Mouse (Mus musculus) left cerebral cortex, postnatal 25 days (tissue): ENCODE results near the gene Ak4. TPM values are rescaled to one million over a fixed set of nuclear protein-coding genes. Genes with fewer than 3 reads are reported as not detected.
"Not testable (repeated sequence)": the region's sequence is repeated elsewhere in the genome, so short reads cannot be mapped to it uniquely, and the experiment has no call there.

Source experiments
- DNase-seq, 2 experiments: peaks; one replicate each; pipeline ENCODE4 v3.0.0; 2022; ENCODE audit warnings: low spot score in 2 of 2, mixed read lengths in 1 of 2
- intact Hi-C: fragments of 180-260 bp; cut with DNase I; formaldehyde crosslinking; loops from one replicate; pipeline ENCODE4 v1.15.1; 2025
- total RNA-seq, 2 experiments: library from RNA; stranded (reverse); gene quantifications; 2 replicates each; pipeline ENCODE4 v1.2.3; 2021

The Ak4 gene
- 10 to 100 TPM; 31.4 to 50.2 TPM for total RNA-seq

- intact Hi-C loops: no loop called here
- DNase-seq: peak; percentile 68 to 79
These were observed at the start of gene Ak4 for GRCm38 (mm10) chr4:101419151-101419910. Gene Ak4 (plus strand): TSS chr4:101419277.

DNA sequence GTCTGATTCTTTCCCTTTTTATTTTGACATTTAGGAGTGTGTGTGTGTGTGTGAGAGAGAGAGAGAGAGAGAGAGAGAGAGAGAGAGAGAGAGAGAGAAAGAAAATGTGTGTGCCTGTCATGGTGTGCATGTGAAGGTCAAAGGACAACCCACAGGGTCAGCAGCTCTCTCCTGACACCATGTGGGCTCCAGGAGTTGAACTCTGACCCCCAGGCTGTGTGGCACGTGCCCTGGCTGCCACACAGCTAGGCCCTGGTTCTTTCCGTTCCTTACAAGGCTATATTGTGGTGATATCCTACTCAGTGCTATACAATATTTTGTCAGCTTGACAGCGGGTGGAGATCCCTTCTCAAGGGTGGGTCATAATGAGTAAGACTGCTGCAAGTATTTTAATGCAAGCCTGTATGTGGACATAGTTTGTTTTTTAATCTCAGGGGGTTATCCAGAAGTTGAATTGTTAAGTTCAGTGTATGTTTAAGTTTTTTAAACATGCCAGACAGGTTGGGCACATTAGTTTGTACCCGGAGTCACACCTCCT lies 49.3 kb upstream of the Ak4 start:
- intact Hi-C loops: loop anchor here (5.0 kb wide), 1 partner anchor 203 kb away; no protein-coding TSS in a partner anchor
- DNase-seq: no peak

- intact Hi-C loops: no loop called here
- no peak for DNase-seq
These were observed 46.8 kb upstream of the Ak4 start for GRCm38 (mm10) chr4:101372283-101372682.

DNA sequence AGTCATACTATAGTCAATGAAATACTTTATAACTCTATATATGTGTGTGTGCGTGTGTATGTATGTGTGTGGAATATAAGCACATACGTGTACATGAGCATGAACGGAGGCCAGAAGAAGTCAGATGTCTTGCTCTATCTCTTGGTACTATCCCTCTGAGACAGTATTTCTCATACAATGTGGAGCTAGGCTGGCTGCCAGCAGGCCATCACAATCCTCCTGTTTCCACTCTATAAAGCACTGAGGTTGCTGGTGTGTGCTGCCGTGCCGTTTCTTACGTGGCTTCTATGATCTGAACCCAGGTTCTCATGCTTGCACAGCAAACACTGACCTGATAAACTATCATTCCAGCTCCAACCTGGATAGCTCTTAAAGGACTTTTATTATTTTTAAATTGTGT lies 46.3 kb upstream of the Ak4 start:
- intact Hi-C loops: no loop called here
- no peak for DNase-seq

DNA sequence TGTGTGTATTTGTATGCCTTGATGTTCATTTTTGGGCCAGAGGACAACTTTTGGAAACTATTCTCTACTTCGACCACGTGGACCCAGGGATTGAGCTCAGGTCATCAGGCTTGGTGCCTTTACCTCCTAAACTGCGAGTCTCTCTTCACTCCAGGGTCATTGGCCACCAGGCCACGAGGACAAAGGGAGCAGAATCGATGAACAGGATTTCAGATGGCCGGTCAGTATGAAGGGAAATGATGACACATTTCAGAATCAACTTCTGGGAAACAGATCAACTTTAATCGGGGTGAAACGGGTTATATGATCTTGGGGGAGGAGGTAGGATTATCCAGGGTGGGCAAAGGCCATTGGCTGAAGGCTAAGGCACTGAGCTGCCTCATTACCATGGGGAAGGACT lies 45.0 kb upstream of the Ak4 start:
- DNase-seq: no peak
- intact Hi-C loops: no loop called here

DNA sequence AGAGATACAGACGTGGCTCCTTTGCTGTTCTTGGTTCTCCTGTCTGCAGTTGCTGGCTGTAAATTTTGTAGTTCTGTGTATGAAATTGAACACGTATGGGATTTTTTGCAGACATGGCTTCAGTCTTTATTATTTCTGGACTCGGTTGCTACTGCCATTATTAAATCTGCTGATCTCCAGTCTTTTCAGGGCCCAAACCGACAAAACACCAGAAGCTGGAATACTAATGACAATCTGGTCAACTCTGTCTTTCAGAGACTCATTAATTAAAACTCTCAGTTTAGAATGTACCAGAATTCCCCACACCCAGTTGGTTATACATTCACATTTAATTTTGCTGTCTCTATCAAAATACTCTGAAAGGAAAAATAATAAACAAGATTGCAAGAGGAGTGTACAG lies 42.2 kb upstream of the Ak4 start:
- intact Hi-C loops: no loop called here
- DNase-seq: no peak

DNA sequence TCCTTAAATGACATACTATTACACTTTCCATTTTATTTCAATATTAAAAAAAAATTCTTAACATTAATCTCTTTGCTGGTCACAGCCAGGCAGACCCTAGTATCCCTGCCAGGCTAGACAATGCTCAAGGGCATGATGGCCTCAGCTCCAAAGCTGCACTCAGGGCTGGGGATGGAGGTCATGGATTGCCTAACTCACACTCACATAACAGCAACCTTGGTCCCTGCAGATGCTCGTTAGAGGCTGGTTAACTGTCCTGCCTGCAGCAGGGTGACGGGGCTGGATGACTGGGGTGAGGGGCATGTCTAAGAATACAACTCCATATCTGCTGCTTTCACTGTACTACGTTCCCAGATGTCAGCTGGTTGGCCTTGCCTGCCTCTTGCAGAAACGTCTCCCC lies 40.8 kb upstream of the Ak4 start:
- DNase-seq: no peak
- intact Hi-C loops: no loop called here

DNA sequence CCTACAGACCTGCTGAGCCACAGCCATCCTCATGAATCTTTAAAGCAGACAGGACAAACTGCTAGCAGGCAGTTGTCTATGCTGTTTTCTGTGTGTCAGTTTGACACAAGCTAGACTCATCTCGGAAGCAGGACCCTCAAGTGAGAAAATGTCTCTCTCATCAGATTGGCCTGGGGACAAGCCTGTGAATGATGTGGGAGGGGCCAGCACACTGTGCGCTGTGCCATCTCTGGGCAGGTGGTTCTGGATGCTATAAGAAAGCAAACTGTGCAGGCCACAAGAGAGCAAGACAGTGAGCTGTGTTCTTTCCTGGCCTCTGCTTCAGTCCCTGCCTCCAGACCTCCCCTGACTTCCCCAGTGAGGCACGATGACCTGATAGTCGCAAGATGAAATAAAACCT lies 40.3 kb upstream of the Ak4 start:
- DNase-seq: no peak
- intact Hi-C loops: no loop called here

DNA sequence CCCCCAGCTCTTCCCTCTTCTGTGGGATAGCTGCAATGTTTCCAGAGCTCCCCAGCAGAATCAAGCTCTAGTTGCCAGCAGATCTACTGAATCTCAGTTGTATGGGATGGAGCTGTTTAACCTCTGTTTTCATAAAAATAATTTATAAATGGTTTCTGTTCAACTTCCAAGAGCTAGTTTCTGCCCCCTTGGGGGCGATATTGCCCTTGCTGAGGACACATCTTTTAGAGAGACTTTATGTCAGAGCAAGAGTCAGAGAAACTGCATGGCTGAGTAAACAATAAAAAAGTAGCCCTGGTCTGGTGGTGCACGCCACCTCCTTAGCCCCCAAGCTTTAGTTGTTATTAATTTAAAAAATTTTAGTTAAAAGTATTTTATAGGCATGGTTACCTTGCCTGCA lies 34.1 kb upstream of the Ak4 start:
- intact Hi-C loops: loop anchor here (2.0 to 10.0 kb wide), 2 partner anchors 74 to 260 kb away; partner anchors contain the start of gene Leprot
- peak; percentile 13 to 43 for DNase-seq

DNA sequence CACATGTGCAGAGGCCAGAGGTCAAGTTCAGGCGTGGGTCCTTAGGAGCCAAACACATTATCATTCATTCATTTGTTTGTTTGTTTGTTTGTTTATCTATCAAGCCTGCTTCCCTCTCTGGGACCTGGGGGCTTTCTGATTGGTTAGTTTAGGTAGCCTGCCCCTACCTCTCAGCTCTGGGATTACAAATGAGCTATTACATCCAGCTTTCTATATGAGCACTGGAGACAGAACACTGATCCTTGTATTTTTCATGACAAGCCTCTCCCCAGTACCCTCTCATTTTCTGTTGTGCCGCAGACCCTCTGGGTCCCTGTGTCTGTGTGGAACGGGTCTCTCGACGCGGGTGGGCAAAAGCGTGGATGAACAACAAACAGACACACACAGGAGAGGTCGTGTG lies 30.8 kb upstream of the Ak4 start:
- intact Hi-C loops: loop anchor here (10.0 kb wide), 1 partner anchor 257 kb away; the partner anchor contains the start of gene Leprot
- no peak for DNase-seq

DNA sequence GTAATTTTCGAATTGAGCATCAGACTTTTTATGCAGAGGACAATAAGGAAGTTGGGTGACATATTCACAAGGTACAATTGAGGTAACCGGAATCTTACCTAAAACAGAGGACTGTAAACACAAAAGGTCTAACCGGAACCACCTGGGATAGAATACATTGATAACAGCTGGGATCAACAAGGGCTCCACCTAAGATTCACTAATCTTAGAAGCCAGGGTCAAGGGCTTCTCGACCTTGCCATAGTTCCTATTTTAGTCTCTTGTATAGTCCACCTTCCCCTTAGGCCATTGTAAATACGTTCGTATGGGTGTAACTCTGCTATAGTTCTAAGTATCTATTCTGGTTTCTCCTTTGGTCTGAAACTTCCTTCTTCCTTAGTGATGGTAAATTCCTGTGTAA lies 30.4 kb upstream of the Ak4 start:
- intact Hi-C loops: loop anchor here (10.0 kb wide), 1 partner anchor 256 kb away; the partner anchor contains the start of gene Leprot
- not testable (repeated sequence) for DNase-seq

GRCm38 (mm10) chr4:101392229-101392628 lies 26.8 kb upstream of the Ak4 start:
- no peak for DNase-seq
- intact Hi-C loops: no loop called here

DNA sequence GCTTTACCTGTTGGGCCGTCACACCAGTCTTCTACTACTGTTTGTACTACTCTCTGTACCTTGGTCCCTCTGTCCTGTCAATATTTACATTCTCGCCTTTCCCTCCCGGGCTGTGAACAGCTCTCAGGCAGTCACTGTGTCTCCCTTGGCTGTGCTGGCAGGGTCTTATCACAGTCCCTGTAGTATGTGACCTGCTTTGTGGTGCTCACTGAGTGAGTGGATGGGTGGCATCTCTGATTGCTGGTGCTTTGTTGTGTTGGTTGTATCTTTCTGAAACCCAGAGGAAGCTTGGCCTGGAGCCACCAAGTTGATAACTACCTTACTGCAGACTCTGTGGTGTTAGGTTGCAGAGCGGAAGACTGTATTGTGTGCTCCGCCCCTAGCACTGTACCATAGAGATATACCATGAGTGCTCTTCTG lies 25.8 kb upstream of the Ak4 start:
- no peak for DNase-seq
- intact Hi-C loops: no loop called here

DNA sequence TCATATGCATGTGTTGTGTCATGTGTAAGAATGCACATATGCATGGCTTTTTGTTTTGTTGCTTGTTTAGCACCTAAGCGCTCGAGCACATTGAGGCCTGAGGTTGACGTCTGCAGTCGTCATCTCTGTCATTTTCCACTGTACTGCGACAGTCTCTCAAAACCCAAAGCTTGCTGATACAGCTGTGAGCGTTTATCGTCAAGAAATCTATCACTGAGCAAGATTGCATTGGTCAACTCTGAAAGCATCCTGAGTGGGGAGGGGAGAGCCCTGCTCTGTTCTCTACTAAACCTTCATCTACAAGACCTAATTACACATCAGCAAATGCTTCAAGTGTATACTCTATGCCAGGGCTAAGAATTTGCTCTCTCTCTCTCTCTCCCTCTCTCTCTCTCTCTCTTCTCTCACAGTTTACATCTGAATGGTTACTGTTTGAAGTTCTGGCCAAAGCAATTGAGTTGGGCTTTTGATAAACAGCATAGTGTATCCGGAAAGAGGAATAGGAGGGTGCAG lies 24.0 kb upstream of the Ak4 start:
- DNase-seq: no peak
- intact Hi-C loops: no loop called here

DNA sequence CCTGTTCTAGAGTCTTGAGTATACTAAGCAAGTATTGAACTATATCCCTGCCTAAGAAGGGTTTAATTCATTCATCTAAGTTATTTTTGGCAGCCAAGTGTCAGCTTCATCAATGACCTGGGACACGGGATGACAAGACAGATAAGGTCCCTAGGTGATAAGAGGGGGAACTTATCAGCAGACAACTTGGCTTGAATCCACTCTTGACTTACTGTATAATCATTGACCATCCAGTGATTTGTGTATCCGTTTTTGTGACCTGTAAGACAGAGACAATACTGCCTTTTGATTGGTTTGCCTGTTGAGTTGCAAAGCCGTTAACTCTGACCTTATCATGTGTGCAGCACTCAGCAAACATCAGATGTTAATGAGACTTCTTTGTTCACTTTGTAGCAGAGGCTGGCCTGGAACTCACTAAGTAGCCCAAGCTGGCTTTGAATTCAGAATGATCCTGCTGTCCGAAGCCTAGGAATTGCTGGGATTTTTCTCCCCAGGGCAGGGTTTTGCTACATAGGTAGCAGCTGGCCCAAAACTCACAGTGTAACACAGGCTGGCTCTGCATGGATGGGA lies 19.0 kb upstream of the Ak4 start:
- intact Hi-C loops: no loop called here
- DNase-seq: no peak

GRCm38 (mm10) chr4:101401945-101402344 lies 17.1 kb upstream of the Ak4 start:
- intact Hi-C loops: no loop called here
- DNase-seq: no peak

DNA sequence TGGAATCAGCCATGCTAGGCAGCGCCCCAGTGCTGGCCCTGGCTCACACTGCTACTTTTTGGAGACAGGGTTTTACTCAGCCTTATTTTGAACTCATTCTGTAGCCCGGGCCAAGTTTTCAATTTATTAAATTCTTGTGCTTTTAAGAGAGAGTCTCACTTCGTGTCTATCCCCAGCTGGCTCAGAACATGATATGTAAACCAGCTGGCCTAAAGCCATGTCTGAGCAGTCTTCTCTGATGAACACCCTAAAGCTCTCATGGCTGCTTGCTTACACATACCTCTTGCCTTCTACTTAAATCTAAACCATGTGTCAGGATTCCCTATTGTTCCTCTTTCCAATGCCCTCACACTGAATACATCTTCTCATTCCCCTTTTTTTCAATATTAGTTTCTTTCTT lies 14.2 kb upstream of the Ak4 start:
- DNase-seq: peak in 1 of 2 experiments; percentile 68

DNA sequence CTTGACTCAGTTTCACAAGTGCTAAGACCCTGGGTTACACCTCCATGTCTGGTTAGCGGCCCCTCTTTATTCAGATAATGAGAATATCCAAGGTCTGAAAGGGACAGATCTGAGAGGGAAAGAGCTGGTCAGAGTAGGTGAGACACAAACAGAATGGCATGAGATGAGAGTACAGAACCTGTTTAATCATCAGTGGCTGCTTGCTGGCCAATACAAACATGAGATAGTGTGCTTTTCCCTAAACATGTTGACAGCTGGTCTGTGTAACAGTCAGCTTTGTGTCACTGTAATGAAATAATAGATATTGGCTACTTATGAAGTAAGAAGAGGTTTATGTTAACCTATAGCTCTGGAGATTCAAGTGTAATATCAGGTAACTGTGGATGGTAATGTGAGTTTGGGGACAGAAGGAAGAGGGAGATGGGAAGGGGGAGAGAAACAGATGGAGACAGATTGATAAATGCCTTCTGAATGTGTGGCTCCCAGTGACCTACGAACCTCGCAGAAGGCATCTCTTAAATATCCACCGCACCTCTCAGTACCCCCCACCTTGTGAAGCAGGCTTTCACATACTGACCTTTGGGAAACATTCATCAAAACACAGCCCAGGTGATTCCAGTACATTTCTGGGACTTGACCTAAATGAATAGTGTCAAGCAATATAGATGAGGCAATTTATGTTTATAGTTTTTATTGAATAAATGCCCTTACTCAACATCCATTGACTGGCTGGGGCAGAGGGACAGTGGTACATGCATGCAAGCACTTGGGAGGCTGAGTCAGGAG lies 12.5 kb upstream of the Ak4 start:
- DNase-seq: no peak
- intact Hi-C loops: no loop called here

More for the DNA sequence above, 14.2 kb upstream of the Ak4 start:
- intact Hi-C loops: no loop called here

- intact Hi-C loops: no loop called here
- peak in 1 of 2 experiments; percentile 68 for DNase-seq
These were observed 2.1 kb upstream of the Ak4 start for GRCm38 (mm10) chr4:101416966-101417365.
